Mouse (Mus musculus) stomach, postnatal 0 days (tissue): ENCODE measurements around the gene Rpl35. TPM values are rescaled to one million over a fixed set of nuclear protein-coding genes. Genes with fewer than 3 reads are reported as not detected.
A peak's percentile ranks its signal among the peaks of the same experiment; 100 is the strongest.

ENCODE experiments used
- ATAC-seq: fragments of 200-750 bp; cut with Nextera tagmentation; 2 replicates; pipeline ENCODE4 v1.8.0; 2017; ENCODE audit not compliant: low FRiP score, low TSS enrichment
- DNase-seq: peaks from one replicate; pipeline ENCODE4 v3.0.0-alpha.2; 2016; ENCODE audit warnings: low spot score
- H3K27ac ChIP-seq: fragments of 300-500 bp; sonication (generic); replicated peaks from 2 replicates; pipeline ENCODE4 v1.5.1; 2014; ENCODE audit warnings: mild to moderate bottlenecking, control low read depth
- H3K27me3 ChIP-seq: fragments of 300-500 bp; sonication (generic); 2 replicates; pipeline ENCODE4 v1.6.1; 2014; ENCODE audit warnings: low read length; ENCODE audit not compliant: control insufficient read depth, insufficient read depth
- H3K36me3 ChIP-seq: fragments of 300-500 bp; sonication (generic); 2 replicates; pipeline ENCODE4 v1.6.1; 2014; ENCODE audit warnings: low read length, mixed read lengths; ENCODE audit not compliant: control insufficient read depth, insufficient read depth
- H3K4me1 ChIP-seq: fragments of 300-500 bp; sonication (generic); replicated peaks from 2 replicates; pipeline ENCODE4 v1.6.1; 2014; ENCODE audit warnings: antibody characterized with exemption; ENCODE audit not compliant: control insufficient read depth, insufficient read depth
- H3K4me2 ChIP-seq: fragments of 300-500 bp; sonication (generic); replicated peaks from 2 replicates; pipeline ENCODE4 v1.6.1; 2014; ENCODE audit warnings: low read depth, mild to moderate bottlenecking, control low read depth, moderate library complexity
- H3K4me3 ChIP-seq: fragments of 300-500 bp; sonication (generic); 2 replicates; pipeline ENCODE4 v1.5.1; 2014; ENCODE audit warnings: low read depth, low read length, control low read depth
- H3K9ac ChIP-seq: fragments of 300-500 bp; sonication (generic); 2 replicates; pipeline ENCODE4 v1.6.1; 2014; ENCODE audit warnings: mild to moderate bottlenecking, low read length, control low read depth, mixed read lengths
- H3K9me3 ChIP-seq: fragments of 300-500 bp; sonication (generic); 2 replicates; pipeline ENCODE4 v1.6.1; 2016; ENCODE audit warnings: low read length; ENCODE audit not compliant: control insufficient read depth
- CTCF ChIP-seq: IDR thresholded peaks from 2 replicates; pipeline ENCODE4 v1.5.1; 2016; ENCODE audit warnings: antibody characterized with exemption, low read depth, mild to moderate bottlenecking, moderate library complexity
- EP300 ChIP-seq: optimal IDR thresholded peaks from 2 replicates; pipeline ENCODE3; 2016; ENCODE audit warnings: antibody characterized with exemption
- WGBS: fragments of 180-500 bp; shearing (Covaris S2); extraction: QIAGEN DNeasy Blood & Tissue Kit; methylation state at CpG from one replicate; pipeline ENCODE4 v1.1.7; 2014; 5-methylcytosine and 5-hydroxymethylcytosine counted together
- polyA plus RNA-seq: library from polyadenylated mRNA; unstranded; fragments of >200 nt; fragmentation: Nextera tagmentation; extraction: Ambion mirVana; gene quantifications from 2 replicates; pipeline ENCODE4 v1.2.1, GENCODE M21; 2015

Rpl35 gene
- polyA plus RNA-seq, 1 experiment from 2014 or later: 1,016 TPM

GRCm38 (mm10) chr2:38992452-38992851 is 13.0 kb downstream of the Rpl35 start:
- 0 out of 2 replicates have a peak, but pooled peaks have one; percentile 3 for ATAC-seq
- Histone ChIP-seq H3K36me3 (no peaks in the 10 kb centered on the region), H3K9me3 (no peaks in the 10 kb centered on the region), H3K27me3 (no peaks in the 10 kb centered on the region), H3K27ac (no peak overlapping the region), H3K9ac (no peak overlapping the region), H3K4me1 (no peaks in the 10 kb centered on the region), H3K4me3 (no peak overlapping the region), H3K4me2 (no peak overlapping the region)
- TF ChIP-seq CTCF (no peak), EP300 (no peak)
- peak; percentile 39 for DNase-seq
- WGBS: 33% methylated on average over 4 of the region's 4 CpGs

DNA sequence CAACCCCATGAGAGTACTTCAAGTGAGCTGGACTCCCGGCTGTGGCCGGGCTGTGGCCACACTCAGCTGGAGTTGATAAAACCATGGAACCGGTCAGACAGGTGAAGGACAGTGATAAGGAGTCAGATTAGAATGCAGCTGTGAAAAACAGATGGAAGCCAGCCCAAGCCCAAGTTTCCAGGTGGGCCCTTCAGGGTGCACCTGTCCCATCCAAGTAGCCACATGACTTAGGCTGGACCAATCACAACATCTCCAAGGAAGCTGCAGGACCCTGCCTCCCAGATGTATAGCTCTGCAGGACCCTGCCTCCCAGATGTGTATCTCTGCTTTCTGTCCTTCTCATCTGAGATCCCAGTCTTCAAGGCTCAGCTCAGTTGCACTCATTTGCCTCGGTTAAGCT is 13.4 kb downstream of the Rpl35 start:
- Histone ChIP-seq H3K4me3 (no peak overlapping the region), H3K27me3 (no peaks in the 10 kb centered on the region), H3K9ac (no peak overlapping the region), H3K27ac (no peak overlapping the region), H3K36me3 (no peaks in the 10 kb centered on the region), H3K4me2 (no peak overlapping the region), H3K4me1 (no peaks in the 10 kb centered on the region), H3K9me3 (no peaks in the 10 kb centered on the region)
- 58% methylated on average over 4 of the region's 4 CpGs for WGBS
- ATAC-seq (0 out of 2 replicates have a peak, but pooled peaks have one; percentile 19), DNase-seq (peak; percentile 30)
- TF ChIP-seq CTCF (no peak), EP300 (no peak)

GRCm38 (mm10) chr2:38988929-38989328 is 16.5 kb downstream of the Rpl35 start:
- Histone ChIP-seq H3K36me3 (no peaks in the 10 kb centered on the region), H3K9me3 (no peaks in the 10 kb centered on the region; the same call in 1 of the 2 replicates), H3K9ac (no peak overlapping the region), H3K27me3 (no peaks in the 10 kb centered on the region), H3K4me3 (no peak overlapping the region), H3K4me1 (no peaks in the 10 kb centered on the region), H3K27ac (no peak overlapping the region), H3K4me2 (no peak overlapping the region)
- DNase-seq: no peak
- TF ChIP-seq CTCF (no peak), EP300 (no peak)
- 77% methylated on average over 2 of the region's 2 CpGs for WGBS
- ATAC-seq: no peak

- no peaks in the 10 kb centered on the region for H3K4me1 ChIP-seq
- H3K36me3 ChIP-seq: no peaks in the 10 kb centered on the region
- H3K27me3 ChIP-seq: no peaks in the 10 kb centered on the region
- TF ChIP-seq CTCF (no peak), EP300 (no peak)
- no peaks in the 10 kb centered on the region; the same call in 1 of the 2 replicates for H3K9me3 ChIP-seq
- DNase-seq (no peak), ATAC-seq (no peak; the same call in 1 of the 2 replicates)
- no peak overlapping the region for H3K9ac ChIP-seq
- no peak overlapping the region for H3K4me2 ChIP-seq
- no peak overlapping the region for H3K4me3 ChIP-seq
- WGBS: 79% methylated on average over 6 of the region's 6 CpGs
- peak overlapping the region; percentile 65 for H3K27ac ChIP-seq
Observed at GRCm38 (mm10) chr2:38987803-38988510, 17.5 kb downstream of the Rpl35 start.

DNA sequence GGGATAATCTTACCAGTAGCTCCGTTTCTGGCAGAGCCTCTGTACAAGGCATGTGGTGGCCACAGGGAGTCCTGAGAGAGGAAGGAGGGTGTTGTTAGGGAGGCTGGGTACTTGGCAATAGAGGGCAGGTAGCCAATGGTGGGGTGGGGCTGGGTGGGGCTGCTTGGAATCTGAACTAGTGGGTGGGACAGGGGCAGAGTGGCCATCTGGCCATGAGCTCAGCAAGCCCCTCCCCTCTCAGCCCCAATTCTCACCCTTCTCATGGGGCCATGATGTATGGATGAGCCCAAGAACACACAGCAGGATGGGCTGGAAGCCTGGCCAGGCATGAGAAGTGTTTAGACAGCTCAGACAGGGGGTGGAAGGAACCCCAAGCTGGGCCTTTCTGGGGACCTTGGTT is 18.1 kb downstream of the Rpl35 start:
- no peaks in the 10 kb centered on the region for H3K36me3 ChIP-seq
- DNase-seq (peak; percentile 42), ATAC-seq (peak; percentile 28)
- TF ChIP-seq CTCF (no peak), EP300 (no peak)
- H3K4me3 ChIP-seq: no peak overlapping the region
- WGBS: 38% methylated on average over 1 of the region's 1 CpGs
- no peak overlapping the region for H3K9ac ChIP-seq
- H3K27ac ChIP-seq: peak overlapping the region; percentile 65
- H3K27me3 ChIP-seq: no peaks in the 10 kb centered on the region
- no peak overlapping the region for H3K4me2 ChIP-seq
- no peaks in the 10 kb centered on the region for H3K4me1 ChIP-seq
- H3K9me3 ChIP-seq: no peaks in the 10 kb centered on the region; the same call in 1 of the 2 replicates

DNA sequence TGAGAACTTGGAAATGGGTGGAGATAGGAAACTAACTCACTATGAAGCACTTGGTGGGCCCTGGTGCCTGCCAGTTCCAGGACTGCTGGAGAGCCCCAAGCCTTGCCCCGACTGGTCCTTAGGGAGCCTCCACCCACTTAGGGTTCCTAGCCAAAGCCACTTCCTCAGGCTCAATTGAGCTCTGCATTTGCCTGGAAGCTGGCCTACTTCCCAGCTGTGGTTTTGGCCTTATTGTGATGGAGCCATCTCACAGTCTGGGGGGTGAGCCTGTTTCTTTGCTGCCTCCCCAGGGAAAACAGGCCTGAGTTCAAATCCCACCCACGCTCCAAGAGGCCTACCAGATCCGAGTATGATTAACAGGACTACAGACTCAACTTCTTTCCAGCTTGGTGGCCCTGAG is 18.8 kb downstream of the Rpl35 start:
- no peak for DNase-seq
- Histone ChIP-seq H3K9me3 (no peaks in the 10 kb centered on the region; the same call in 1 of the 2 replicates), H3K9ac (no peak overlapping the region), H3K27me3 (no peaks in the 10 kb centered on the region), H3K27ac (no peak overlapping the region), H3K36me3 (no peaks in the 10 kb centered on the region), H3K4me2 (no peak overlapping the region), H3K4me1 (no peaks in the 10 kb centered on the region), H3K4me3 (no peak overlapping the region)
- TF ChIP-seq CTCF: no peak
- no peak for TF ChIP-seq EP300
- 54% methylated on average over 3 of the region's 3 CpGs for WGBS
- ATAC-seq: no peak
